Mouse (Mus musculus) monocyte, adult 2 months (primary cell): Measurements from ENCODE around the gene Gm10974.

Source experiments
- DNase-seq, 2 experiments: peaks; one replicate each; pipeline ENCODE4 v3.0.0; 2022; ENCODE audit warnings: low spot score in 2 of 2, low read depth in 1 of 2

Gene Gm10974

DNA sequence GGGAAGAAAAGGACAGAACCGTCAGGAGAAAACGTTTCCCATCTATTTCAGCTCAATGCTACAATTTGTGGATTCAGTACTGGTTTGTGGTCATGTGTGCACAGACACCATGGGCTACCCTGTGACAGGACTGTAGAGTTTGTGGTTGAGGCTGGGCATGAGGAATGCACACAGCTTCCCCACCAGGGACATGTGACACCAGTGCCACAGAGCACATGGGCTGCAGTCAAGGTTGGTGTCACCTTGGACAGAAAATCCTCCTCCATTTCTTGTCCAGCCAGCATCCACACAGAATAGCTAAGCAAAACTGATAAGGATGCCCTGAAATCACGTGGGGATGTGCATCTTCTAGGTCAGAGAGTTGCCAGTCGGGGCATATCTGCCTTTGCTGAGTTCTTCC lies 39.1 kb downstream of the Gm10974 start:
- no peak for DNase-seq

DNA sequence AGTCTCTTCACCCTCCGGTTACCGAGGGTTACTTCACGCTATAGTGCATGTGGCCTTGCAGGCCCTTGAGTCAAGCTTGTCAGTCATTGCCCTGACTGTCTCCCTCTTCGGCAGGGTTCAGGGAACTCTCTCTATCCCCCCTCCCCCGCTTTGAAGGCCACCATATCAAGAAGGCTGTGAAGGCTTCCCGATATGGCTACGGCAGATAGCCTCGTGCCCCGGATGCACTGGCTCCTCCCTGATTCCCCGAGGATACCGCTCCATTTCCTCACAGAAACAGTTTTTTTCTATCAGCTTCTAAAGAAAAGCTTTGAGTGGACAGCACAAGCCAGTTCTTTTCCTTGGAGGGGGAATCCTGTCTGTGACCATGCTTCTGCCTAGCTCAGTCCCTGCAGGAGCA lies 39.8 kb downstream of the Gm10974 start:
- DNase-seq = no peak

GRCm38 (mm10) chr7:66405951-66406721 lies 40.4 kb downstream of the Gm10974 start:
- no peak for DNase-seq

GRCm38 (mm10) chr7:66406971-66407370 lies 41.3 kb downstream of the Gm10974 start:
- DNase-seq = no peak

DNA sequence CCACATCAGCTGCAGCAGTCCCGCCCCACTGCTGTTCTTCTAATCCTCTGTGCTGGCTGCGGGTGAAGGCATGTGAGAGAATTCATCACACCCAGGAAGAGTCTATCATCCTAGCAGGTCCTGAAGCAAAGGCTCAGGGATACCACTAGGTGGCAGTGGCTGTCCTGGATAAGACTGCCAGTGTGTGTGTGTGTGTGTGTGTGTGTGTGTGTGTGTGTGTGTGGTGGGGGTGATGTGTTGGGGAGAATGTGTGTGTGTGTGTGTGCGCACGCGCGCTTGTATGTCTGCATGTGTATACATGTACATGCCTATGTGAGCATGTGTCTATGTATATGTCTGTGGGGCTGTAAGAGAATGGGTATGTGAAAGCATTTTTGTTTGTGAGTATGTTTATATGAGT lies 43.7 kb downstream of the Gm10974 start:
- DNase-seq = no peak

GRCm38 (mm10) chr7:66413093-66413492 lies 47.4 kb downstream of the Gm10974 start:
- no peak for DNase-seq

DNA sequence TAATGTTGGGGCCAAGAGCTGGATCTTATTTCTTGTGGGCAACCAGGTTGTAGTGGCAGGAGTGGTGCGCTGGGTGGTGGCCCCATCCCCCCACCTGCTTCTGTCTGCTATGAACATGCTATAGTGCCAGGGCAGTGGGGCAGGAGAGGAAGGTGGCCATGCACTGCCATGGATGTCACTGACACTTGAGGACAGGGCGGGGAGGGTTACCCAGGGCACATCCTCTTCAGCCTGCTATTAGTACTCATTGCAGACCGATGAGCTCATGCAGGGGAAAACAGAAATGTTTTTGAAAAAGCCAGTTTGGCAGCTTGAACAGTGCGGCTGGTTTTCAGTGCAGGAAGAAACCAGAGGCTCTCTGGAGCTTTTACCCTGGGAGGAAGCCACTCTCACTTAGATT lies 51.1 kb downstream of the Gm10974 start:
- DNase-seq = no peak

DNA sequence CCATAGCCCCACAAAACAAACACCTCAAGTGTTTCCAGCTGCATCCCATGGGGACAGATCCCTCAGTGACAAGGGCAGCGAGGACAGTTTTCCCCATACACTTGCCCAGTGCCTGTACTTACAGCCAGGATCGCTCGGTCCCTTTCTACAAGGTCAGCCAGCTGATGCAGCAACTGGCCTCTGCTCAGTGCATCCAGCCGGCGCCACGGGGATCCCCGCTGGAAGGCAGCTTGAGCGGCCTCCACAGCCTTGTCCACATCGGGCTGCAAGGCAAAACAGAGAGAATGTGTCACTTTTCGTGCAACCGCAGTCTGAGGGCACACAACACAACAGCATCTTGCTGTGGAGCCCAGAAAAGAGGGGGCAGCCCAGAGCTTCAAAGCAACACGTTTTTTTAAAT lies 53.3 kb downstream of the Gm10974 start:
- DNase-seq = no peak

DNA sequence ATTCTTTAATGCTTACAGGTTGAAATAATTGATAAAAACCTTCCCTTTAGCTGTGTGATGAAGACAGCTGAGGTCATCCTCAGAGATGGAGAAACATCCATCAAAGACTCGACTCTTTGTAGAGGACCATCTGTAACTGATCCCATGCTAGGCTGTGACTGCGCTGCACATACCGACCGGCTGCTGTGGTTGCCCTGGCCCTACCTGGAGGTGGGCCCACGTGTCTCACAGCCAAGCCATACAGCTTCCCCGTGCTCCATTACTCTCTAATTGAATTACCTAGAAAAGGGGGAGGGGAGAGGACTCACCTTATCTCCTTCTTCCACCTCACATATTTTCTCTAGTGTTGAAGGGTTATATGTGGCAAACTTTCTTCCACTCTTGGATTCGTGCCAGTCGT lies 56.2 kb downstream of the Gm10974 start:
- no peak for DNase-seq

DNA sequence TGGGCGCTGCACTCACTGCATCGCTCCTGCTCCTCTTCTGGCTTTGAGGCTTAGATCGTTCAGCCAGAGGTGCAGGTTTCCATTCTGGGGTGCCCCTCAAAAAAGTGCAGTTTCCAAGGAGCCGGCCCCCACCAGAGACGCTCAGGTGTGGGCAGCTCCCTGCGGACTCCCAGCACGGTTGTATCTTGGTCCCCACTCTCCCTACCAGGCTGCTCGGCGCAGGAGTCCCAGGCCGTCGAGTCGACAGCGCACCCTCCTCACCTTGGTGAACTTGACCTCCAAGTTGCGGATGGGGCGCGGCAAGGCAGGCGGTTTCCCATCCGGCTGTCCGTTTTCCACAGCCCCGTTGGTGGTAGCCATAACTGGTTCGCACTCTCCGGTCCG lies 61.3 kb downstream of the Gm10974 start:
- no peak for DNase-seq

- DNase-seq = no peak
These were observed 61.9 kb downstream of the Gm10974 start, which contains the start of gene Aldh1a3 for GRCm38 (mm10) chr7:66427437-66428161. TSS of gene Aldh1a3 (minus strand) at chr7:66427517.

DNA sequence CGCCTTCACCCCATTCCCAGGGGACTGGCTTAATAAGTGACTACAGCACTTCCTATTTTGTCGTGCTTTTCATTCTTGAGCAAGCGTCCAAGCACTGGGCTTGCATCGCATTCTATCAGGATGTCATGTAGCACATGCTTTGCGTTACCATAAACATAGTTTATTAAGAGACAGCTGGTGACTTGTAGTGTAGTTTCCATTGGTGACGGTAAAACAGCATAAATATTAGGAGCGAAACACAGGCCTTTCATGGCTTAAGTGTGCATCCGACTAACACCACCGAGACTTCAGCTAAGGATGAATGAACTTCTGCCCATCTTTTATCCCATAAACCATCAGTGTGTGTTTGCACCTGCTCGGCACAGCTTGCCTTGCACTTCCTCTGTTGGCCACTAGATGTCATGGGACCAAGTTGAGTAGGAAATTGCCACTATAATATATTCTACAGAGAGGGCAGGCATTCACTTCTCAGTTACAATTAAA lies 68.8 kb downstream of the Gm10974 start:
- DNase-seq = no peak
